Mouse (Mus musculus) lung, adult 18-20 months (tissue): Measurements from ENCODE around the gene Crygn.
"Not testable (repeated sequence)": the region's sequence is repeated elsewhere in the genome, so short reads cannot be mapped to it uniquely, and the experiment has no call there.

Experiments used
- DNase-seq, 2 experiments: peaks; one replicate each; pipeline ENCODE4 v3.0.0; 2022; ENCODE audit warnings: mixed read lengths in 2 of 2

Gene Crygn

DNA sequence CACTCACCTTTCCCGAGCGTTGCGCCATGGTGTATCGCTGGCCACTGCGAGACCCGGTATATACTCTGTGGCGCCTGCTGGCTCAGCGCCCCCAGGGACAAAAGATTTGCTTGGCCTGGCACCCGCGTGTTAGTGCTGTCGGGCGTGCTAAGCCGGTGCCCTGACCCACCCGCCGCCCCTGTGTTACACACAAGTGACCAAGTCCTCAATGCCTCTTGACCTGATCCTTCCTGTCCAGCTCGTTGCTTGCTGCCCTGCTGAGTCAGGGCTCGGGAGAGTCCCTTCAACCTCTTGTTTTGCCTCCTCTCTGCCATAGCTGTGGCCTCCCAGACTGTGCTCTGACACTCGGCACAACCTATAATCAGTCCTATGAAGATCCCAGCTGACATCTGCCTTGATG is at the start of gene Crygn:
TSS of gene Crygn (minus strand) at position 193 of the 400 bp plus-strand sequence.
- no peak for DNase-seq

DNA sequence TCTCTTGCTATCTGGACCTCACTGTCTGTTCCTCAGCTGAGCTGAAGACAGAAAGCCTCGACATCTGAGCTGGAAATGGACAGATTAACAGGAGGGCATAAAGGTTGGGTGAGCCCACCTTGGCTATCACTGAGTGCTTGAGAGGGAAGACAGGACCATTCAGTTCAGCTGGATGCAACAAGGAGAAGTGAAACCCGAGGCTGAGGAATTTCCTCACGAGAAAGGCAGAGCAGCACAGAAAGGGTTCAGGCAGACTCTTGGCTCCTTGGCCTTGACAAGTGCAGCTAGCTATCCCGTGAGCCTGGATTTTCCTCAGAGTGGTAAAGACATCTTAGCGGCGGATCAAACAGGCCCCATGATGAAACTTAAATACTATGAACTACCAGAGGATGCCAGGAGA is 47.4 kb upstream of the Crygn start:
- no peak for DNase-seq

- no peak for DNase-seq
Observed at GRCm38 (mm10) chr5:24804661-24805060, 46.9 kb upstream of the Crygn start.

- DNase-seq, result no peak
Observed at GRCm38 (mm10) chr5:24801841-24802624, 44.2 kb upstream of the Crygn start.

GRCm38 (mm10) chr5:24800416-24800815 is 42.6 kb upstream of the Crygn start:
- no peak for DNase-seq

DNA sequence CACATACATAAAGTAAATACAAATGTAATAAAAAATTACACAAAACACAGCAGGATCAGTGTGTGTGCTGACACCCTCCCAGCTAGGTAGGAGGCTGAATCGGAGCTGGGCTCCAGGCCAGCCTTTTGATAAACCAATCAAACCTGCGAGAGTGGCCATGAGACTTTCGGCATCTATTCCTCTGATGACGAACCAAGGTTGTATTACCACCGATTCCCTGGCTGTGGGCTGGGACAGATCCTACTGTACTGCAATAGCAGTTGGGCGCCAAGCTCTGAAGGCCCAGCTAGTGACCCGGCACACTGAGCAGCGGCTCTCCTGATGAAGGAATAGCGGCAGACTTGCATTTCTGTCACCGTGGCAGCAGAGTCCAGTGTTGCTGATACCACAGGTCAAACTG is 40.8 kb upstream of the Crygn start:
- DNase-seq, result no peak

DNA sequence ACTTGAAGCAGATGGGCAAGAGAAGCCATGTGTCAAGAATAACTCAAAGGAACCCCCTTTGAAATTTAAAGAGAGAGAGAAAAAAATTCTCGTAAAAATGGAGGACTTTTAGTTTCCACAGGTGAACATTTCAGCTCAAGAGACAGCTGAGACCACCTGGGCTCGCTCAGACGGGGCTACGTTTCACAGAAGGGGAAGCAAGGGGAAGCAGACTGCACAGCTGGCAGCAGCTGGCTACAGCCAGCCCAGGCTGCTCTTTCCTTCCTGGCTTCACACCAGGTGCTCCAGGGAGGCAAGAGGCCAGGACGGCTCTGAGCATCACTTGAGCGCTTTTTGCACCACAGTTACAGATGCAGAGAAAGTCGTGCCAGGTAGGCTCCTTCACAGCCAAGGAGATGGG is 40.0 kb upstream of the Crygn start:
- DNase-seq, result no peak

- DNase-seq, result no peak
Observed at GRCm38 (mm10) chr5:24792961-24793360, 35.2 kb upstream of the Crygn start.

- no peak for DNase-seq
Observed at GRCm38 (mm10) chr5:24782957-24783356, 25.1 kb upstream of the Crygn start.

GRCm38 (mm10) chr5:24781048-24781447 is 23.2 kb upstream of the Crygn start:
- DNase-seq, result no peak

DNA sequence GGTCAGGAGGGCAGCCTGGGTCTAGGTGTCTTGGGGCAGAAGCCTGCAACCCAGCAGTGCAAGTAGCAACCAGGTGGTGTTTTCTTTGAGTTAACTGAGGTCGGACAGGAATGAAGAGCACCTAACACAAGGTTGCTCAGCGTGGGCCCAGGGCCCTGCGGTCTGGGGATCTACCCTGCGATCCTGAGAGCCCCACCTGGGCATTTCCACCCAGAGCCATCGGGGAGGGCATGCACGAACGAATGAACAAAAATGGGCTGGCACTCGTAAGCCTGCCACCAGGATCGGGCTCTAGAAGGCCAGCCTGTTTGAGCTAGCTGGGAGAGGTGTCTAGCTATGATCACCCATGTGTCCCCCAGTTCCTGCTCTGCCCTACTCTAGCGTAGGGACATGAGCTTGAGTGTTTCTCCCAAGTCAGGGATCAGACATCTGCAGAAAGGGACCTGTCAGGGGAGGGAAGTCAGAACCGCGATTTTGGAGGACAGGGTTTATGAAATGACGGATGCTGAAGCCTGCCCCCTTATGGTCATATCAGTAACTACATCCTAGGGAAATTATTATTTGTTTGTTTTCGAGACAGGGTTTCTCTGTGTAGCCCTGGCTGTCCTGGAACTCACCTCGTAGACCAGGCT is 22.2 kb upstream of the Crygn start:
- DNase-seq, result peak in 1 of 2 experiments; percentile 25

GRCm38 (mm10) chr5:24779321-24779720 is 21.5 kb upstream of the Crygn start:
- DNase-seq, result no peak

DNA sequence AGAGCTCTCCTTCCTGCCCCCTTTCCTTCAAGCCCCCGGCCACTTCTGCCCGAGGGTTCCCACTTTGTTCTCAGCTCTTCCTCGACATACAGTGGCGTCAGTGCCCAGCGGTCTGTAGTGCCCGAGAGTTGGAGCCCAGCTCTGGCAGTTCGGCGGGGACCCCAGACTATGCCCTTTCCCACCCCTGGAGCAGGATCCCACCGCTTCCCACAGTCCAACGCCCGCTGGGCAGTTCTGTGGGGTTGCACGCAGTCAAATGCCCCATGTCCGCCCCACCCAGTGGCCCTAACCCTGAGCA is 21.0 kb upstream of the Crygn start:
- DNase-seq, result no peak

GRCm38 (mm10) chr5:24778082-24778842 is 20.5 kb upstream of the Crygn start:
- no peak for DNase-seq

DNA sequence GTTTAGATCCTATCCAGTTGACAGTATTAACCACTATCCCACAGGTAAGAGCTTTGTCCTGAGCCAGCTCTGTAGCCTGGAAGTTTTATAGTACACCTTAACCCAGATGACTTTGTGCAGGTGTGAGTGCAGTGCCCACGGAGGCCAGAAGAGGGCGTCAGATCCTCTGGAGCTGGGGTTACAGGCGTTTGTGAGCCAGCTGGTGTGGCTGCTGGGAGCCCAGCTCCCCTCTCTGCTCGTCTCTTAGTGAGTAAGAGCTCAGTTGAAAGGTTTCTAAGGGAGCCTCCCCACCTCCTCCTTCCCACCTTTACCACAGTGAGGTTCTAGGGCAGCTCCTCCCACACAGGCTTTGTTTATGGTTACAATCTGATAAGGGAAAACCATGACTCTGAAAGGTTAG is 18.9 kb upstream of the Crygn start:
- no peak for DNase-seq

DNA sequence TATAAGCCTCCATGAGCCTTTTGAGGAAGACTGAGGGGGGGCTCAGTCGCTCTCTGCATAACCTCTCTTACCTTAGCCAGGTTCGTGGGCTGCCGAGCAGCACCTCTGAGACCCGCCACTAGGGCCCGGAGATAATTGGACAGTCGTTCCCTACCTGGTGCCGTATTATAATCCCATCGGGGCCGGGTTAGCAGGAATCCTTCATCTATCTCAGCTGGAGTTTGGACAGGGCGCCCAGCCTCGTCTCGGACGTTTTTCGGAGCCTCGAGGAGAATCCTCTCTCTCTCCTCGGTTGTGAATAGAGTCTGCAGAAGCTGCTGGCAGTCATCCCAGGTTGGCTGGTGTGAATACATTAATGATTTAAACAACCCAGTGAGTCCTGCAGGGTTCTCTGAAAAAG is 16.7 kb upstream of the Crygn start:
- not testable (repeated sequence) for DNase-seq

DNA sequence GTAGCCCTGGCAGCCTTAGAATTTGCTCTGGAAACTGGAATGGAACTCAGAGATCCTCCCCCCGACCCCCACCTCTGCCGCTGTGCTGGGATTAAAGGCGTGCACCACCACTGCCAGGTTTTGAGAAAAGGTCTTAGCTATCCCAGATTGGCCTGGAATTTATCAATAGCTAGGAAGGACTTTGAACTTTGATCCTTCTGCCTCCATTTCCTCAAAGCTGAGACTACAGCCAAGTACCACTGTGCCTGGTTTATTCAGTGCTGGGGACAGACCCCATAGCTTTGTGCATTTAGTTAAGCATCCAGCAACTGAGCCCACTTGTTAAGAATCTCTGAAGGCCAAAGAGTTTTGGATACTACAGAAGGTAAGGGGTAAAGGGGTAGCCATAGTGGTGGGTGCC is 877 bp downstream of the Crygn start:
- DNase-seq, result no peak

DNA sequence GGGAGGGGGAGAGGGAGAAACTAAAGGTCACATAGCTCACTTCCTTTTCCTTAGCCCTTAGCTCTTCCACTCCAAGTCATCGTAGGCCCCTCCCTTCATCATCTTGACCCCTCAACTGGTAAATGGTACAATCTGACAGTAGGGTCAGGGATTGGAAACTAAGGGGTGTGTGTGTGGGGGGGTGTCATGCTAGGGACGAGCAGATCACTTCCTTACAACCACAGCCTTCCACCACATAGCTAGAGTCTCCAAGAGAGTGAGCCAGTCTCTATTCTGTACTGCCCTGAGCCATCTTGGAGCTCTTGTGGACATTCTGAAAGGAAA is 5.7 kb downstream of the Crygn start:
- no peak for DNase-seq

DNA sequence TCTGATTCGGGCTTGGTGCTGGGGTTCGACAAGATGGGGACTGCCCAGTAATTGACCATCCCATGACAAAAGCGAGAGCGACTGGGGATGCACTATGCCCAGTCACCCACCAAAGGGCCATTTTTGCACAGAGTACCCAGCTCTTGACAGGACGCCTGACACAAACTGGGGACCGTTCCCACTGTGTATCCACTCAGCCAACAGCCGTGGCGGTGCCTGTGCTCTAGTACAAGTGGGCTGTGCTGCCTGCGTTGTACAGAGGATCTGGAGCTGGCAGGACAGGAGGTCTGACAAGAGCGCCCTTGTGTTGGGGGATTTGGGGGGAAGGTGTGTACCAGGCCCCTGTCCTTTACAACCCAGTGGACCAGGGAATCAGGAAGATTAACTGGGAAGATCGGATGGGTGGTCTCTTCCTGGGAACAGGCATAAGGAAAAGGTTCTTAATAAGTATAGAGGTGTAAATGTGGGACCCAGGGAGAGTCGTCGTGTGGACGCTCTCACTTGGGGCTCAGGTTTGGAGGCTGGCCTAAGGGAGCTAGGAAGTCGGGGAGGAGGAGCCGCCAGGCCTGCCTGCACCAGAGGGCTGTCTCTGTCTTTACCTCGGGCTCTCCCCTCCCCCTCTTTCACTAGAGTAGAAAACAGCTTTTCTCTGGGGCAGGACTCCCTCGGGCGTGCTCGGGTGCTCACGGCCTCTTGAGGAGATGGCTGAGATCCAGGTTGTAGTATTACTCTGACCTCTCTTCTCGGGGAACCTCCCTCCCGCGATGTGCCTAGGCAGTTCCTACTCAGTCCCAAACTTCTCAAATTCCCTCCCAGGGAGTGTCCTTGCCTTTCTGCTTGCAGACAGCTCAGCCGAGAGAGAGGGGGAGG is 6.3 kb downstream of the Crygn start:
- peak; percentile 60 to 73 for DNase-seq

DNA sequence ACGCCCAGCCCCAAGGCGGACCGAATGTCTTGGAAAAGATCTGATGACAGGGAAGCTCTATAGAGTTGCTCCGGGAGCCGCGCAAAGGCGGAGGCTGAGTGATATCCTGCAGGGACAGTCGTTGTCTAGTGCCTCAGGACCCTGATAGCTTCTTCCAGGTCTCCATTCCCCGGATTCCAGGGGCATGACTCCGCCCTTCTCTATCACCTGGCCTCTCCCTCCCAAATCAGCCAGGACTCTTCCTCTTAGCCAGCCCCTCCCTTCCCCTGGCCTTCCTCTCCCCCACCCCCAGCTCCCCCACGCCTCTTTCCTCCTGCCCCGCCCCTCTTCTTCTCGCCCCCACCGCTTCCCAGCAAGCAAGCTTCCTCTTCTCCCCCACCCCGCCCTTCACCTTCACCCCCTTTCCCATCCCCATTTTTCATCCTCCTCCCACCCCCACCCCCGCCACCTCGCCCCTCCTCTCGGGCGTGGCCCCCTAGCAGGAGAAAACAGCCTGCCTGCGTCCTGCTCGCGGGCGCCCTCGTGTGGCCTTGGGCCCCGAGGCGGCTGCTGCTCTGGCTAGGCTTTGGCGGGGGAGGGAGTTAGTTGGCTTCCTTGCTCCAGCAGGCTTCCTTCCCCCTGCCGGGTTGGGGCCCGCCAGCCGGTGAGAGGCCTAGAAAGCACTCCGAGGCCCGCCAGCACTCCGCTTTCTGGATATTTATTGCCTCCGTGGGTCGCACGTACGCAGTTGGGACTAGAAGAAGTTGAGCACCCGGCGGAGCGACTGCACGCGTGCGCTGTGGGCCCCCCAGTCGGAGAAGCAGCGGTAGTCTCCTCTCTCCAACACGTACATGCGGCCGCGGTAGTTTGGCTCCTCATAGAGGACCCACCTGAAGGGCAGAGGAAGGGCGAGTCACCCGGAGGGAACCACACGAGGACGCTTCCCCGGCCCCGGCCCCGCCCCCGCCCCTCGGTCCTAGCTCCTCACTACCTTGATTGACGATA is 7.2 kb downstream of the Crygn start:
- peak; percentile 85 to 90 for DNase-seq

DNA sequence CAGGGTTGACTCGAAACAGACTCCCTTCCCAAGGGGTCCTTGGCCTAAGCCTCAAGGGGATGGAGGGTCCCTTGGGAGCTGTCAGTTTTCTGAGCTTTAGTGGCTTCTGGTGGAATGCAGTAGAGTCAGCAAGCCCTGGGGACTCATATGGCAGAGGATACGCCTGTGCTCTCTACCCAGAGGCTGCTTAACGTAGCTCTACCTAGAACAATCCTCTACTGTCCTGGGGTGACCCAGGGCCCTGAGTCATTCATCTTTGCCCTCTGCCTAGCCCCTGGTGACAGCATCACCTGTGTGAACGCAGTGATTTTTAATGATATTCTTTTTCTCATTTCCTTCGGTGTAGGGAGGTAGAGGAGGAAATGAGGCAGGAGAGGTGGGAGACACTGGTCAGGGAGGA is 8.1 kb downstream of the Crygn start:
- DNase-seq, result no peak

- DNase-seq, result no peak
Observed at GRCm38 (mm10) chr5:24747533-24747932, 10.3 kb downstream of the Crygn start.
